Mouse (Mus musculus) lung, postnatal 0 days (tissue): ENCODE measurements around the gene Ifit1bl2.

Experiments used
- CTCF ChIP-seq: IDR thresholded peaks from 2 replicates; pipeline ENCODE4 v1.5.1; 2016; ENCODE audit warnings: antibody characterized with exemption, mild to moderate bottlenecking
- EP300 ChIP-seq: IDR thresholded peaks from 2 replicates; pipeline ENCODE4 v1.6.1; 2016; ENCODE audit warnings: antibody characterized with exemption, mild to moderate bottlenecking, control low read depth

DNA sequence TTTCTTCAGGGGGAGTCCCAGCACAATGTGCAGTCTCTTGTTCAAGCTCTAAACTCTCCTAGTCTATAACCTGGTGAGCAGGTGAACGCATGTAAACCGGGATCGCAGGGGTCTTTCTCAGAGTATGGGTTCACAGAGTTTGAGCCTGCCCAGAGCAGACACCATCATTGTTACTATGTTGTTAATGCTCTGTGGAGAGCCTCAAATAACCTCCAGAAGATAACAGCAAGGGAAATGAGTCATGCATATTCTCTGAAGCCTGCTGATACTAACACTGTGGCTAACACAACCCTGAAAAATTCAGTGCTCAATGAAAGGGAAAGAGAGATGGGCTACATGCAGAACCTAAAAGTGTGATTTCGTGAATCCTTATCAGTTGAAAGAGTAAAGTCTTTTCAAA lies 37.9 kb upstream of the Ifit1bl2 start:
- TF ChIP-seq CTCF (no peak), EP300 (no peak)
